In the genomic region with DNA sequence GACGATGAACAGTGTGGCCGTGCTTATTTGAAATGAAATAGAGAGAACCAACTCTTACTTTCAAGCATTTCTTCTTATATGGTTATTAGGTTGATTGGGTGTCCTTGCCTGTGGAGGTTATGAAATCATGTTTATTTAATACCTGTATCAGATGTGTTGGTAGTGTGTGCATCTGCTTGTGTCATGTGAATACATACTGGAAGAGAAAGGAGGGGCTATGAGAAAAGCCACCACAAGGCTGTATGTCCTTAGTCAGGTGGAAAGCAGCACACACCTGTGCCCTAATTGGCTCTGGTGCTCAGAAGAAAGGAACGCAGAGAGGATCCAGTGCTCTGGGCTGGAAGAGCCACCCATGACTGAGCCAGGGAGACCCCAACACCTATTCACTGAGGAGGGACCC, we compare ENCODE assay signal across 22 mouse cellular contexts.
"Had no signal": no experiment of that assay in that cellular context is flagged by ENCODE, and none has a peak within 500 bp of the region (broad histone marks: within the 10 kb centered on the region; RNA-seq: fewer than 3 reads in every experiment).

No protein-coding gene starts in this region.

- H3K4me3 ChIP-seq: heart, adult 2 months; heart, embryonic 13.5 days; heart, embryonic 15.5 days; hindbrain, embryonic 15.5 days; limb, embryonic 13.5 days; limb, embryonic 15.5 days had no signal

- H3K27ac ChIP-seq: heart, adult 2 months; heart, embryonic 13.5 days; heart, embryonic 15.5 days; hindbrain, embryonic 15.5 days; hindbrain, postnatal 0 days; limb, embryonic 13.5 days; limb, embryonic 15.5 days had no signal

- H3K4me2 ChIP-seq: heart, embryonic 11.5 days; heart, embryonic 13.5 days; heart, embryonic 15.5 days; hindbrain, embryonic 15.5 days; limb, embryonic 13.5 days; limb, embryonic 15.5 days had no signal

- ATAC-seq: forebrain, postnatal 0 days; hindbrain, postnatal 0 days; intestine, embryonic 16.5 days had no signal

- DNase-seq: forebrain, postnatal 0 days; gastrocnemius, postnatal 14 days; gastrocnemius, postnatal 36 days; heart, adult 11 months; heart, adult 2 months; heart, postnatal 14 days; heart, postnatal 36 days; kidney, adult 11 months; kidney, adult 2 months; kidney, postnatal 10 days; kidney, postnatal 36 days; layer of hippocampus, adult 9-11 months; layer of hippocampus, postnatal 36 days; left cerebral cortex, postnatal 4 days had no signal

- H3K36me3 ChIP-seq: heart, embryonic 13.5 days; heart, embryonic 15.5 days; hindbrain, embryonic 15.5 days; limb, embryonic 13.5 days; limb, embryonic 15.5 days had no signal

- H3K9me3 ChIP-seq: heart, embryonic 13.5 days; heart, embryonic 15.5 days; hindbrain, embryonic 15.5 days; limb, embryonic 13.5 days; limb, embryonic 15.5 days had no signal

- H3K9ac ChIP-seq: forebrain, postnatal 0 days; heart, embryonic 13.5 days; heart, embryonic 15.5 days; hindbrain, embryonic 15.5 days; limb, embryonic 13.5 days; limb, embryonic 15.5 days had no signal

- H3K27me3 ChIP-seq: heart, embryonic 13.5 days; heart, embryonic 15.5 days; hindbrain, embryonic 15.5 days; limb, embryonic 13.5 days; limb, embryonic 15.5 days had no signal

- H3K4me1 ChIP-seq: heart, embryonic 15.5 days; hindbrain, embryonic 15.5 days; limb, embryonic 13.5 days; limb, embryonic 15.5 days had no signal
